Mouse (Mus musculus) testis, adult 2 months (tissue): ENCODE data around the gene Jdp2.

ENCODE experiments used
- CTCF ChIP-seq: fragments of 200-500 bp; IDR thresholded peaks from 2 replicates; pipeline ENCODE4 v1.5.1; 2012; ENCODE audit warnings: low read depth, mild to moderate bottlenecking, inconsistent platforms, low read length, moderate library complexity; ENCODE audit not compliant: control insufficient read depth, insufficient read depth, insufficient replicate concordance
- POLR2A ChIP-seq: fragments of 200-500 bp; IDR thresholded peaks from 2 replicates; pipeline ENCODE4 v1.6.1; 2012; ENCODE audit warnings: low read depth, mild to moderate bottlenecking, inconsistent platforms, low read length, moderate library complexity; ENCODE audit not compliant: control insufficient read depth

- TF ChIP-seq CTCF (peak; percentile 32; the same call in 1 of the 2 replicates), POLR2A (no peak)
Measured at GRCm38 (mm10) chr12:85647346-85647745, 48.5 kb downstream of the Jdp2 start.
